Mouse (Mus musculus): ENCODE measurements at regions not wholly inside any gene's neighbourhood (a gene's known extent, or its start where the extent isn't known, plus 50 kb on each side); places are given as distances from the start of the nearest gene placed in this dataset.

DNA sequence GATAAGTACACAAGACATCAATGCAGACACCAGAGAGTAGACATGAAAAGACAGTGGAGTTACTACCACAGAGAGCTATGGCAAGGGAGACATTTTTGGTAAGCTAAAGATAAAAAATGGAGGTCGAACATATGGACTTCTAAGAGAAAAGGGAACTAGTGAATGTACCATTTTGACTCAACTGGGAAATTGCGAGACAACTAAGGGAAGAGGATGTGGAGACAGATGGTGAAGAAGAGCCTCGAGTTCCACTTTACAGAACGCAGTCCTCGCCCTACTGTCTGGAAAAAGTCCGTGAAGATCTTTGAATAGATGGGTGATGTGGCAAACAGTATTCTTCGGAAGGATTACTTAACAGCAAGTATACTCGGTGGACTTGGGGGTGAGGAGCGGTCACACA is 181.2 kb upstream of the Mpped2 start:
- intact Hi-C loops (cut with DNase I): no loop called here
- Histone ChIP-seq H3K9ac (ENCODE audit: low read depth, low read length) (no peak overlapping the region), H3K27ac (no peak overlapping the region), H3K4me1 (ENCODE audit: control insufficient read depth, insufficient read depth, low read length) (no peaks in the 10 kb centered on the region), H3K79me2 (replicated peaks; ENCODE audit: control insufficient read depth, insufficient read depth, low read length) (no peaks in the 10 kb centered on the region), H3K4me3 (no peak overlapping the region), H3K36me3 (ENCODE audit: control insufficient read depth, insufficient read depth, low read length) (no peaks in the 10 kb centered on the region), H3K27me3 (ENCODE audit: control insufficient read depth, insufficient read depth, low read length) (no peaks in the 10 kb centered on the region)
- DNase-seq: no peak
- no peak for TF ChIP-seq EP300 (IDR thresholded peaks at IDR 0.05; ENCODE audit: insufficient read depth, low read depth, low read length)
- no peak for TF ChIP-seq POLR2A (IDR thresholded peaks at IDR 0.05; ENCODE audit: insufficient read depth, low read depth, low read length)
- TF ChIP-seq CTCF (IDR thresholded peaks at IDR 0.05): no peak
- 80% methylated on average over 9 of the region's 9 CpGs for WGBS

DNA sequence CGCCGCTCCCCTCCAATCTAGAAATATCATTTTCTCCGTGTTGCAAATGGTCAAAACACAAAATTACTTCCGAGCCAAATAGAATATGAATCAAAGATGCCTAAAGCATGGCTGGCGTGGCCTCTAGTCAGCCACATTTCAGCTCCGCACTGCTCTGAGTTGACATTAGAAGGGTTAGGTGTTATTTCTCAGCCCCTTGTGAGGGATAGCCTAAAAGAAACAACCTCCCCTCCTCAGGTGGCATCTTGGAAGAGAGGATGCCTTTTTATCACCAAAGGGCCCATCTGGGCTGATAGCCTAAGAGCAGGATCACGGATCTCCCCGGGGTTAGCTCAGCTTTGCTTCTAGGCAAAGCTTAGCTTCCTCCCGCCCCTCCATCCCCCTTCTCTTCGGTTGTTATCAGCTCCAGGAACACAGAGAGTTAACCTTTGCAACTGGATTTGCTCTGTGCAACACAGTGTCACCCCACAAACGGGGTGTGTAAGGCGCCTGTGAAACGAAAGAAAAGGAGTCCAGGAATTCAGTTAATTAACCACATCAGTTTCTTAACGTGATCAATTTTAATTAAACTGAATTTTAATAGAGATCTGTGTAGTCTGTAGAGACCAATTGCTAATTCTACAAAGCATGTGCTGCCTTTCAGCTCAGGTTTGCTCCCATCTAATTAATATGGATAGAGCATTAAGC is 180.6 kb upstream of the Mpped2 start:
- TF ChIP-seq POLR2A (IDR thresholded peaks at IDR 0.05; ENCODE audit: insufficient read depth, low read depth, low read length) (no peak), CTCF (IDR thresholded peaks at IDR 0.05) (no peak)
- no peaks in the 10 kb centered on the region for H3K36me3 ChIP-seq (ENCODE audit: control insufficient read depth, insufficient read depth, low read length)
- no peak overlapping the region for H3K4me3 ChIP-seq
- intact Hi-C loops (cut with DNase I): no loop called here
- DNase-seq: no peak
- WGBS: 44% methylated on average over 14 of the region's 14 CpGs
- no peak overlapping the region for H3K9ac ChIP-seq (ENCODE audit: low read depth, low read length)
- no peak overlapping the region for H3K27ac ChIP-seq
- H3K27me3 ChIP-seq (ENCODE audit: control insufficient read depth, insufficient read depth, low read length): no peaks in the 10 kb centered on the region
- no peaks in the 10 kb centered on the region for H3K79me2 ChIP-seq (replicated peaks; ENCODE audit: control insufficient read depth, insufficient read depth, low read length)
- no peaks in the 10 kb centered on the region for H3K4me1 ChIP-seq (ENCODE audit: control insufficient read depth, insufficient read depth, low read length)

DNA sequence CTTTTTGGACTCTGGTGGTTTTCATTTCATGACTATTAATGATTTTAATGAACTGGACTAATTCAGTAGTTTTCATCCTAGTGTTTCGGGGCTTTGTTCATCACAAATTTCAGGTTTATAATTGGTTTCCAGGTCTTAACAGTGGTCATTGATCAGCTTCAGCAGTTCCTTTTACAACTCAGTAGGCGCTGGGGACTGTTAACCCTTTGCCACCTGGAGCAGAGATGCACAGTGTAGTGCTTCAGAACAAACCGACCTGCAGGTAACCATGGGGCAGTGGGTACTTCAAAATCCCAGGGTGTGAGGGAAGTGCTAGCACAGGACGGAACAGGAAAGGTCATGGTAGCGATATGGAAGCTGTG is 180.1 kb upstream of the Mpped2 start:
- DNase-seq: no peak
- no peak for TF ChIP-seq EP300 (IDR thresholded peaks at IDR 0.05; ENCODE audit: insufficient read depth, low read depth, low read length)
- Histone ChIP-seq H3K79me2 (replicated peaks; ENCODE audit: control insufficient read depth, insufficient read depth, low read length) (no peaks in the 10 kb centered on the region), H3K36me3 (ENCODE audit: control insufficient read depth, insufficient read depth, low read length) (no peaks in the 10 kb centered on the region), H3K4me1 (ENCODE audit: control insufficient read depth, insufficient read depth, low read length) (no peaks in the 10 kb centered on the region), H3K4me3 (no peak overlapping the region), H3K9ac (ENCODE audit: low read depth, low read length) (no peak overlapping the region), H3K27me3 (ENCODE audit: control insufficient read depth, insufficient read depth, low read length) (no peaks in the 10 kb centered on the region), H3K27ac (no peak overlapping the region)
- intact Hi-C loops (cut with DNase I): no loop called here
- 58% methylated on average over 5 of the region's 5 CpGs for WGBS

DNA sequence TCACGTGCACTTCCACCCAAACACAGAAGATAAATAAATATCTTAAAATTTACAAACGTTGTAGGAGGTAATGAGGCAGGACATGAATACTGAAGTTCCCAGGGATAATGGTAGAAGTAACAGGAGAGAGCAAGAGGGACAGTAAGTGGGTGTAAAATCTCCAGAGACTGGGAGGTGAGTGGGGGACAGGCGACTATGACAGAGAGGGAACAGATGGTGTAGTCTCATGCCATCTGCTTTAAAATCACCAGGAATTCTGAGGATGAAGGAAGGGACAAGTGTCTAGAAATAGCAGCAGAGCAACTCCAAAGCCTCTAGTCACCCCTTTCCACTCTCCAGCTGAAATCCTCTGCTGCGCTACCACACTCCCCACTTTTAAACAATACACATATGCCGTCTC is 175.8 kb upstream of the Mpped2 start:
- H3K4me3 ChIP-seq: no peak overlapping the region
- no peaks in the 10 kb centered on the region for H3K4me1 ChIP-seq (ENCODE audit: control insufficient read depth, insufficient read depth, low read length)
- no peak overlapping the region for H3K9ac ChIP-seq (ENCODE audit: low read depth, low read length)
- no peaks in the 10 kb centered on the region for H3K27me3 ChIP-seq (ENCODE audit: control insufficient read depth, insufficient read depth, low read length)
- DNase-seq: no peak
- 72% methylated on average over 5 of the region's 5 CpGs for WGBS
- H3K79me2 ChIP-seq (replicated peaks; ENCODE audit: control insufficient read depth, insufficient read depth, low read length): no peaks in the 10 kb centered on the region
- intact Hi-C loops (cut with DNase I): no loop called here
- no peaks in the 10 kb centered on the region for H3K36me3 ChIP-seq (ENCODE audit: control insufficient read depth, insufficient read depth, low read length)
- TF ChIP-seq POLR2A (IDR thresholded peaks at IDR 0.05; ENCODE audit: insufficient read depth, low read depth, low read length): no peak
- TF ChIP-seq EP300 (IDR thresholded peaks at IDR 0.05; ENCODE audit: insufficient read depth, low read depth, low read length): no peak
- TF ChIP-seq CTCF (IDR thresholded peaks at IDR 0.05): no peak
- no peak overlapping the region for H3K27ac ChIP-seq

DNA sequence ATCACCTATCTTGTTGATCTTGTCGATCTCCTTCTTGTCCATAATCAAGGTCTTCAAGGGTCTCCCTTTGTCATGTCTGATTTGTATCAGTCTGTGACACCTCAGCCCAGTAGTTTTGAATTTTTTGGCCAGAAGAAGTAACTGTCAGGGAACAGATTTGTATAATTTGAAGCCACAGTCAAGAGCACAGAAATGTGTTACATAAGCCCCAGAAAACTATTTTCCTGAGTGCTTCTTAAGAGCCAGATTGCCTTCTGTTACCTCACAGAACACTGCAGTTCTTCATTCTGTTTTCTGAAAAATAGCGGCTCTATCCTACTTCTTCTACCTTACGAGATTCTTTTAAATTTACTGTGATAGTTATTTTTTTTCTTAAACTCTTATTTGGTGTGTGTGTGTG is 170.1 kb upstream of the Mpped2 start:
- DNase-seq: no peak
- no peak overlapping the region for H3K9ac ChIP-seq (ENCODE audit: low read depth, low read length)
- 86% methylated on average over 3 of the region's 3 CpGs for WGBS

DNA sequence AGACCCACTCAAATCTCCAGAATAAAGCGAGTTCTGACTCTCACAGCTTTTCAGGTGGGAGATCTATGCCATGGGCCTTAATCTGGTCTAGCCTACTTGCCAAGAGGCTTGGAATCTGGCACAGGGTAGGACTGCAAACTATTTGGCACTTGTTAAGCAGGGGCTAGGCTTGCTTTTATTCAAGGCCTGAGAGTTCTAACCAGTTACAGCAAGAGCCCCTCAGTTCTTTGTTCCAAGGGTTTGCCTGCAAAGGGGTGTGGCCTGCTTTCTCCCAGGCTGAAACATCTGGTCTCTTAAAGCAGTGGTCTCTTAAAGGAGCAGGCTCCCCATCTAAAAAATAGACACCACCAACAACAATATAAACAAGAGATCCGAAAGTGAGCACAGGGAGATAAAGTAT is 166.1 kb upstream of the Mpped2 start:
- Histone ChIP-seq H3K36me3 (ENCODE audit: control insufficient read depth, insufficient read depth, low read length) (no peaks in the 10 kb centered on the region), H3K9ac (ENCODE audit: low read depth, low read length) (no peak overlapping the region), H3K4me3 (no peak overlapping the region), H3K27ac (no peak overlapping the region), H3K79me2 (replicated peaks; ENCODE audit: control insufficient read depth, insufficient read depth, low read length) (no peaks in the 10 kb centered on the region), H3K27me3 (ENCODE audit: control insufficient read depth, insufficient read depth, low read length) (no peaks in the 10 kb centered on the region), H3K4me1 (ENCODE audit: control insufficient read depth, insufficient read depth, low read length) (no peaks in the 10 kb centered on the region)
- WGBS: 41% methylated on average over 2 of the region's 2 CpGs
- intact Hi-C loops (cut with DNase I): no loop called here
- no peak for DNase-seq
- TF ChIP-seq POLR2A (IDR thresholded peaks at IDR 0.05; ENCODE audit: insufficient read depth, low read depth, low read length): no peak
- no peak for TF ChIP-seq CTCF (IDR thresholded peaks at IDR 0.05)
- TF ChIP-seq EP300 (IDR thresholded peaks at IDR 0.05; ENCODE audit: insufficient read depth, low read depth, low read length): no peak

More for the DNA sequence above, 170.1 kb upstream of the Mpped2 start:
- TF ChIP-seq EP300 (IDR thresholded peaks at IDR 0.05; ENCODE audit: insufficient read depth, low read depth, low read length) (no peak), POLR2A (IDR thresholded peaks at IDR 0.05; ENCODE audit: insufficient read depth, low read depth, low read length) (no peak), CTCF (IDR thresholded peaks at IDR 0.05) (no peak)
- Histone ChIP-seq H3K4me1 (ENCODE audit: control insufficient read depth, insufficient read depth, low read length) (no peaks in the 10 kb centered on the region), H3K27ac (no peak overlapping the region), H3K36me3 (ENCODE audit: control insufficient read depth, insufficient read depth, low read length) (no peaks in the 10 kb centered on the region), H3K27me3 (ENCODE audit: control insufficient read depth, insufficient read depth, low read length) (no peaks in the 10 kb centered on the region), H3K4me3 (no peak overlapping the region), H3K79me2 (replicated peaks; ENCODE audit: control insufficient read depth, insufficient read depth, low read length) (no peaks in the 10 kb centered on the region)
- intact Hi-C loops (cut with DNase I): no loop called here
